Mouse (Mus musculus) frontal cortex, adult (tissue): ENCODE data around the gene Polr2e.
A peak's percentile ranks its signal among the peaks of the same experiment; 100 is the strongest.

ENCODE experiments used
- ATAC-seq: cut with Nextera tagmentation; 2 replicates; pipeline ENCODE4 v1.9.2; 2017; ENCODE audit warnings: mild to moderate bottlenecking, moderate library complexity, mixed read lengths; ENCODE audit not compliant: low TSS enrichment

Polr2e gene

DNA sequence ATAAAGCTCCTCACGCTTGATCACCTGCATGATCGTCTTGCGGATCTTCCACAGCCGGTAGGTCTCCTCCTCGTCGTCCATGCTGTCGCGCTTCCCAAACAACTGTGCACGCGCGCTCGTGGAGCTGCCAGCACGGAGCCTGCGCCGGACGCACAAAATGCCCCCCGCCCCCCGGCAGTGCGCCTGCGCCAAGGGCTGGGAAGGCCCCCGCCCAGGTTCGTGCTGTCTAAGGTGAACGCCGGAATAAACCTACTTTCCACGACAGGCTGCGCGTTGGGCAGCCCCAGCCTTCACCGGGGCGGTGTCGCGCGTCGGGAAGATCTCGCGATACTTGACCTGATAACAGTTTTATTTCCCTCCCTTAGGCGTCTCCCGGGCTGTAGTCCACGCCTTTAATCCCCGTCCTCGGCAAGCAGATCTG lies at the start of gene Polr2e:
Gene Polr2e, minus strand, starts transcription at position 237 of the 421 bp plus-strand sequence.
- peak; percentile 95 for ATAC-seq

DNA sequence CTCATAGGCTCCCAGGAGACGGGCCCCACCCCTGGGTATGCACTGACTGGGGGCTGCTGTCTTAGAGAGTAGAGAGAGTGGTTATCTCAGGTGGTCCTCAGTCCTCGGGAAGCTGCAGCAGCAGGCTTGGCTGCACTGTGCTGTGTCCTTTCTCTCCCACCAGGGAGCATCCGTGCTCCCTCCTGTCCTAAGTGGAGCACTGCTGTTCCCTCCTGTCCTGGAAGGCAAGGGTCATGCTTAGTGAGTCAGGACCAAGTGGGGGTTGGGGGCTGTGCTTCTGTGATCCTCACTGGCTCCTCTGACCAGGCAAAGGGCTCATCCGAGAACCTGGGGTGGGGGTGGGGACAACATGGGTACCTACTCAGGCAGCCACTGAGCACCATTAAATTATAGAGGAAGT lies 49.6 kb upstream of the Polr2e start:
- no peak for ATAC-seq

DNA sequence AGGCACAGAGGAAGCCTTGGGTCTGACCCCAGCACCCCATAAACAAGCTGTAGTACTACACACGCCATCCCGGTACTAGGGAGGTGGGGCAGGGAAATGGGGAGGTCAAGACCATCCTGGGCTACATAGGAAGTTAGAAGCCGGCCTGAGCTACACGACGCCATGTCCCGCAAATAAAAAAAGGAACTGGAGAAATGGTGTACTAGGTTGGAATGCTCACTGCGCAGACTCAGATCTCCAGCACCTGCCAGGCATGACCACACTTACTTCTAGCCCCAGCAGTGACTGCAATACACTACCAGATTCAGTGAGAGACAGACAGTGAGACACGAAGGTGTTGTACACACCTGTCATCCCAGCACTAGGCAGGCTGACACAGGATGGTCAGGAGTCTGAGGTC lies 47.9 kb upstream of the Polr2e start:
- no peak for ATAC-seq

DNA sequence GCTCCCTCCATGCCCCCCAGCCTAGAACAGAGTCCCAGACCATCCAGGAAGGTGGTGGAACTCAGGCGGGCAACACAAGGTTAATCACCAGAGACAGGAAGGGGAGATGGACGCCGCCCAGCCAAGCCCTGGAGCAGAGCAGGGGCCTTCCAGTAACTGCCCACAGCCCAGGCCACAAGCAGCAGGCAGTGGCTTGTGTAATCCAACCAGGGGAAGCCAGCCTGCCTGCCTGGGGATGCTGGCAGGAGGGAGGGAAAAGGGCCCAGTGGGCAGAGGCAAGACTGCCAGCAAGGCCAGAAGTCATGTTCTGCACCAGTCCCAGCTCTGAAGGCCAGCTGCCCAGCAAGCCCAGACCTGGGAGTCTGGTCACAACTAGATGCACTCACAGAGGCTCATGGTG lies 47.3 kb upstream of the Polr2e start:
- ATAC-seq, result no peak

DNA sequence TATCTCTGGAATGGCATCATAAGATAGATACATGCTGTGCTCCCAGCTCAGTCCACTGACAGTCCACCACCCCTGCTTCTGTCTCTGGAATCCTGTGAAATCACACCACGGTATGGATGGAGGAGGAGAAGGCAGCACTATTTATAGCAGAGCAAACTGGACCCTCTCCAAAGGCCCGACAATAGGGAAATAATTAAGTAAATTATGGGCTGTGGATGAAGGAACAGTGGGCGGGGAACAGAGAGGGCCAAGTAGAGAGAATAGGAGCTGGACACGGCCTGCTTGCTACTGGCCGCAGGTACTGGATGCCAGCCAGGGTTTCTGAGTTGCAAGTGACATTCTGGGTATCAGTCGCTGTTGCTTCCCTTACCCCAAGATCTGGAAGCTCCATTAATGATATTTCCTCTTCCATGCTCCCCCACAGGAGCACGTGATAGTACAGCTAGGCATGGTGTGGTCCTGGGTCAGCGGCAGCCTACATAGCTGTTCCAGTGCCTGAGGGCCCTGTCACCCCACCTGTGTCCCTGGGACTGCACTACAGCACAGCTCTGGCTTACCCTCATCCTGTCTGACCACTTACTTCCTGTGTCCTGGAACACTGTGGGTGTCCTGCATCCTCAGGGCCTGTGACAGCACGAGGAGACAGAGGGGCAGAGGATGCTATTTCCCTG lies 45.4 kb upstream of the Polr2e start:
- ATAC-seq, result peak; percentile 68

DNA sequence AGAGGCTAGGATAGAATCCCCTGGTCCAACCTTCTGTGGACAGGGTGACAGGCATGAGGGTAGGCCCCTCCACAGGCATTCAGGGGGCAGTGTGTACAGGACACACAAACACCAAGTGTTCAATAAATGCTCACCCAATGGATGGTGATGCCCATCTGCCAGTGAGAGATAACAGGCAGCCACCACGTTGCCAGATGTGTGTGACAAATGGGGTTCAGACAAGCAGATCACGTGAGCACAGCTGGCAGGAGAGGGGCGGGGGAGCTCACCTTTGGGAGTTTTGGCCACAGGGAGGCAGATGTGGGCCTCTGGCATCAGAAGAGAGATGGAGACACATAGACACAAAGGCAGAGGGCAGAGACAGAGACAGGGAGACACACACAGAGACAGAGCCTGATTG lies 41.5 kb upstream of the Polr2e start:
- ATAC-seq, result no peak

DNA sequence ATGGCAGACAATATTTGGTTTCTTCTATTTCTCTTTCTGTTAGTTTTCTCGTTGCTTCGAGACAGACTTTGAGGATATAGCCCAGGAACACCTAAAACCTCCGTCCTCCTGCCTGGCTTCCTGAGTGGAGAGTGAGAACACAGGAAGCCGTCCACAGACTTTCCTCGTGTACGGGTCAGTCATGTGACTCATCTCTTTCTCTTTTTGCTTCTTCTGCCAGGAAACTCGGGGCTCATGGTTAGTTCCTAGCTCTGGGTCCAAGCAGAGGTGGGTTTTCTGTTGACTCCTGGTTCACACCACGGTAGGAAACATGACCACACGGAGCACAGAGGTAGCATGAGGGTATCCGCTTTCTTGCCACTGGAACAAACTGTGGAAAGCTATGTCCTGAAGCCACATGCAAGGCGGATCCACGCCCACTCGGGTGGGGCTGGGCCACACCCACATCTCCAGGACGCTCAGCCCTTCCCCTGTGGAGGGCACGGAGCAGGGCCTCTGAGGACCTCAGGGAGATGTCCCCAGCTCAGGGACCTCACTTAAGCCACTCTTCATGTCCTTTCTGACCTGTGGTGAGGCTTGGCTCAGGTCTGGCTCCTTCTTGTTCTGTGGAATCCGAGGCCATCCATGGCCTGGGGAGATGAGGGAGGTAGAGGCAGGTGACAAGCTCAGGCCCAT lies 40.9 kb upstream of the Polr2e start:
- no peak for ATAC-seq

DNA sequence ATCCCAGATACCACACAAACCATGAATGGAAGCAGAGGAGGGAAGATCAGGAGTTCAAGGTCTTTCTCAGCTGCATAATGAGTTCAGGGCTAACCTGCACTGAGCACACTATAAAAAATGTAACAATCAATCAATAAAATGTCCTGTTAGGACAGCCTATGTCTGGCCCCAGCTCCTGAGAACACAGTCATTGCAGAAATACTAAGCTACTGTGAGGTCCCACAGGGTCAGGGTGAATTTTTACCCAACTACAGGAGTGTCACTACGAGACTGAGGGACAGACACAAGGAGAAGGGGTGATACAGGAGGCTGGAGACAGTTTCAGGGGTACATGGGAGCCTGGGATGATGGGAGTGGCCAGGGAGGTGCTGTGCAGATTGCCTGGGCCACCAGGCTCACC lies 38.8 kb upstream of the Polr2e start:
- no peak for ATAC-seq

DNA sequence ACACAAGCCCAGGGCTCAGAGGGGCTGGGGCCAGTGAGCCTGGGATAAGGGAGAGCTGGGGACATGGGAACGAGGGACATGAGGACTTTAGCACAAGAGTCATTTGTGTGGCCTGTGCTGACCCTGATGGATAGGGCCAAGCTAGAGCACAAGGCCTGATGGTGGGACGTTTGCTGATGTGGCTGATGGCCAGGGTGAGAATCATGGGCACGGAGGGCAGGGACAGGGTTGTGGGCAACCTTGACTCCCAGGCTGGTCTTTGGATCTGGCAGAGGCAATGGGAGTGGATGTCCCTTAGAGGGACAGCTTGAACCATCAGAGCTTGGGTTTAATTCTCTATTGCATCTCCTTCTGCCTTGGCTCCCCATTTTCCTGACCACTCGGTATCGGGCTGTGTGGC lies 37.7 kb upstream of the Polr2e start:
- ATAC-seq, result no peak

DNA sequence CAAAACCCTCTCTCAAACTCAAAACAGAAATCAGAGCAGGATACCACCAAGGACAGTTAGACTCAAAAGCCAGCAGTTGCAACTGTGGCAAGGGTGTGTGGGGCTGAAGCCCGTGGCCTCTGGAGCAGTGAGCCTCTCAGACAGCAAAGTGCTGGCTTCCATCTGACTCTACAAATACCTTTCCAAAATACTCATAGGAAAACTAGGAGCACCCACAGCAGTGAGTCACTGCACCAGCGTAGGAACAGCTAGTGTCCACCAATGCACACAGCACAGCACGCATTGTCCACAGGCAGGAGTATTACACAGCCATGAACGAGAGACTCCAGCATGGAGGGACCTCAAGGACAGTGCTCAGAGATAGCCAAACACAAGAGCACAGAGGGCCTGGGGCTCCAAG lies 36.8 kb upstream of the Polr2e start:
- ATAC-seq, result no peak

DNA sequence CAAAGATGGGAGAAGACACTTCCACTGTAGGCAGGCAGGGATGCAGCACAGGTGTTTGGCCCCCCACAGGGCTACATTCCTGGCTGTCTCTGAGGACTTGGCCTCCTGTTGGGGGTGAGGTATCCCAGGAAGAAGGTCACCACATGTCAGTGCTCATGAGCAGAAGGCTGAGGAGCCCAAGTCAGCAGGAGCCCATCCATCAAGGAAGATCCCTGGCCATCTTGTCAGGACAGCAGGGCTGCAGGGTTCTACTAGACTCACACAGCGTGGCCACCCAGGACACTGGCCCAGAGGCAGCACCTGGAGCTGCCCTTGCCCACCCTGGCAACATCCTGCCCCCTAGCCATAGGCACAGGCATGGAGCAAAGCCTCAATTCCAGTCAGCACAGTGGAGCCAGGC lies 36.3 kb upstream of the Polr2e start:
- ATAC-seq, result no peak

DNA sequence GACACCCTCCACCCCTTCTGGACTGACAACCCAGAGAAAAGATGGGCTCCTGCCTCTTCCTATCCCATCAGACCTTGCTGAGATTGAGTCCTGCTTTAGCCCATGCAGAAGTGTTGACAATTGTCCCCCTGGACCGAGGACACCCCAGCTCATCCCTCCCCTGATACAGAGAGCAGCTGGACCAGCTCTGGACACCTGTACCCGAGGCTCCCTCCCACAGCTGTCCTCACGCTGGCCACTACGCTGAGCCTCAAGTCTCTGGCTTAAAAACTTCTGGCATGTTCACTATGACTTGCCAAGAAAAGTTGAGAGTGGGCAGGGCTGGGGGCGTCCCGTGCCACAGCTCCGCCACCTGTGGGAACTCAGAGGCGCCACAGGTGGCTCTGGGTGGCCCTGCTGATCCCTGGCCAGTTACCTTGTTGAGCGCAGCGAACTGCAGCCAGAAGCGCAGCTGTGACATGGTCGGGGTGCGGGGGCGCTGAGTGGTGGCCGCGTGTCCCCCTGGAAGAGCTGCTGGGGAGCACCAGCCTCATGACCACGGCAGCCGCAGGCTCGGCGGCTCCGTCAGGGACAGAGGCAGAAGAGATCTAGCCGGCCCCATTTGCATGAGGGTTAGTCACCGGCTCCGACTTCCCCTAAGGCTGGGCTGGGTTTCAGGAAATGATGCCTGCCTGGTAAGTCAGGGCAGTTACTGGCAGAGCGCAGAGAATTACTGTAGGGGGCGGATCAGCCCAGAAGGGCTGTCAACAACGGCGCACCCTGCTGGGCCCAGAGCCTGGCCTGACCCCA lies 35.4 kb upstream of the Polr2e start:
- peak; percentile 53; the same call in 1 of the 2 replicates for ATAC-seq

DNA sequence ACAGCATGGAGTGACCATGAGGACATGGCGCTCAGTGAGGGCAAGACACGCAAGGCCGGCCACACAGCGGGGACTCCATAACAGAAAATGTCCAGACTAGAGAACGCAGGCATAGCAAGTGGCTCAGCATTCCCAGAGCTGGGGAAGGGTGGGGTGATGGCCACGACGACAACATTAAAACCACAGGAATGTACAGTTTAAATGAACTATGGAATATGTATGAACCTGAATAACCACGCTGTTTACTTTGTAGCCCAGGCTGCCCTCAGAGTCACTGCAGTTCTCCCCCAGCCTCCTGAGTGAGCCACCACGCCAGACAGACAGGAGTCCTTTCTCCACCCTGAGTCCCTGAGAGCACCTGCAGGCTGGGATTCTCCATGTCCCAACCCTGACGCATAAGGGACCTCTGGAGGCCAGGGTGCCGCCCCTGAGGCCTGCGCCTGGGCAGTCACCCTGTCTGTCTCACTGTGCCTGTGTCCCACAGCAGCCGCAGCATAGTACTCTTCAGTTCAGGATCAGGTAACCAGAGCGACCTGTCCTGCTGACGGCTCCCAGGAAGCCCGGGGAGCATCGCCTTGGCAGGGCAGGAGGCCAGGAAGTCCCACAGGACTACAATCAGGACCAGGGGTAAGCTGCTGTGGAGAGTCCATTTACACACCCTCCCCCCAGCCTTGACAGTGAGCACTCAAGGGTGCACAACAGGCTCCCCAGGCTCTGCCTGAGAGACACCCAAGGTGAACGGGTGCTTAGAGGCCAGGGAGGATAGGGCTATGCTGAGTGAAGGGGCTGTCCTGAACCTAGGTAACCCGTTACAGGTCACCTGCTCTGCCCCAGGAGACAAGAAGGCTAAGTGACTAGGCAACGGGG lies 33.3 kb upstream of the Polr2e start:
- no peak for ATAC-seq

DNA sequence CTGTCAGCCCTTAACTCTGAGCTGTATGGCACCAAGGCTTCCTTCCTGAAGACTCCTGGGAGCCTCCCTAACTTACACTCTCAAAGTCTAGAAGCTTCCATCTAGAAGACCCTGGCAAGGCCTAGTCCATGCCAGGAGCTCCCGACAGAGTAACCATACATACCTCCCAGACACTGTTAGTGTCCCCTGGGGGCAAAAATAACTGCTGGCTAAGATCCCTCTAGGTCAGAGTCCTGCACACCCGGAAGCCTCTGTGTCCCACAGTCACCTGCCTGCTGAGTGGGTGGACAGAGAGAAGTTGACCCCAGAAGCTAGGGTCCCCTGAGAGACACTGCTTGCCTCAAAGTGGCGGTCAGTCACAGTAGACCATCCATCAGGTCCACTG lies 31.9 kb upstream of the Polr2e start:
- no peak for ATAC-seq

DNA sequence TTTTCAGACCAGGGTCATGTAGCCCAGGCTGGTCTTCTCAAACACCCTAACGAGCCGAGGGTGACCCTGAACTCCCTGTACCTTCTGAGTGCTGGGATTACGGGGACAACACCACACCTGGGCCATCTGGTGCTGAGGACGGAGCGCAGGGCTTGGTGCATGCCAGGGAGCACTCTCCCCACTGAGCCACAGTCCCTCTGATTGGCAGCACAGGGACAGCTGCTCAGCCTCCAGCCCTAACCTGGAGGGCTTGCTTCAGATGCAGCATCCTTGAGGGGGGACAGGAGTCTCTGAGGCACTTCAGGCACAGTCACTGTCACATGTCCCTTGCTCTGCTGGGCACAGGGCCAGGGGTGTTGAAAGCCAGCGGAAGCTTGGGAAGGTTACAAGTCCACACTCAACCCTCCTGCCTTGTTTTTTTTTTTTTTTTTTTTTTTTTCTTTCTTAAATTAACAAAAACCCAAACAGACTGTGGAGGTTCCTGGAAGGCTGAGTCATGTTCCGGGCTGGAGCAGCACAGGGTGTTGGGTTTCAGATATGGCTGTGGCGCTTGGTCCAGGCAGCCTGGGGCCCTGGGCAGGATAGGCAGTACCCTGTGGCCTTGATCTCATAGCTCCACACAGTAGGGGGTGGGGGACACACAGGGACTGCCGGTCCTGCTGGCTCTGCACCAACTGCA lies 31.4 kb upstream of the Polr2e start:
- ATAC-seq, result peak; percentile 68

DNA sequence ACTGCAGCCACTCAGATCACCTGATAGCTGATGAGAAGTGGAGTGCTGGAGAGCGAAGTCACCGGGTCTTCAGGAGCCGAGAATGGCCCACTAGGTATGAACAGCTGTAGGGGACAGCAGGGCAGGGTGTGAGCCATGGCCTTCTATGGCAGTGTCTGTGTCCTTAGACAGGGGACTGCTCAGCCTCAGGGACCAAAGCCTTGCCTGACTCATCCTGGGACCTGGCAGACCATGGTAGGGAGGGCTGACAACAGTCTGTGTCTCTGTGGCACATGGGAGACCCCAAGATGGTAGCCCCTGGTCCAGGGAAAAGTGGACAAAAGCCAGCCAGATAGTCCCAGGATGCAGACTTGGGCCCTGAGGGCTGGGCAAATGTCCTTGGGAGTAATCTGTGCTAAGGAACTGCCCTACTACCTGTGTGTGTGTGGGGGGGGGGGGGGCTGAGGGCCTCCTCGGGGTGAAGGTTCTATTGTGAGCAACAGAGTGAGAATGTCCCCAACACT lies 30.4 kb upstream of the Polr2e start:
- ATAC-seq, result no peak

DNA sequence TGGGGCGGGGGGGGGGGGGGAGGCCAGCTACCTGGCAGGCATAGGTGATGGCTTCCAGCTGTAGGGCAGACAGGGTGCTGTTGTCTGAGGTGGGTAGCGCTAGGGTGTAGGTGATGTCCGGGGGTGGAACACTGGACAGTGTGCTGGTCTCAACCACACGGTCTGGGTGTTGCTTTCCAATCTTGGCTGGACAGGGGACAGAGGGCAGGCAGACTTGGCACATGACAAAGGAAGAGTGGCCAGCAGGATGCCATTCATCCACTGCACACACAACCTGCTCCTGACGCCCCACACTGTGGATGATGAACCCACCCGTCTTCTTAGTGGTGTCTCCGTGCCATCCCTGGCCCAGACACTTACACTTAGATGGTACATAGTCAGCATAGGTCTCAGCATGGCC lies 29.7 kb upstream of the Polr2e start:
- no peak for ATAC-seq

DNA sequence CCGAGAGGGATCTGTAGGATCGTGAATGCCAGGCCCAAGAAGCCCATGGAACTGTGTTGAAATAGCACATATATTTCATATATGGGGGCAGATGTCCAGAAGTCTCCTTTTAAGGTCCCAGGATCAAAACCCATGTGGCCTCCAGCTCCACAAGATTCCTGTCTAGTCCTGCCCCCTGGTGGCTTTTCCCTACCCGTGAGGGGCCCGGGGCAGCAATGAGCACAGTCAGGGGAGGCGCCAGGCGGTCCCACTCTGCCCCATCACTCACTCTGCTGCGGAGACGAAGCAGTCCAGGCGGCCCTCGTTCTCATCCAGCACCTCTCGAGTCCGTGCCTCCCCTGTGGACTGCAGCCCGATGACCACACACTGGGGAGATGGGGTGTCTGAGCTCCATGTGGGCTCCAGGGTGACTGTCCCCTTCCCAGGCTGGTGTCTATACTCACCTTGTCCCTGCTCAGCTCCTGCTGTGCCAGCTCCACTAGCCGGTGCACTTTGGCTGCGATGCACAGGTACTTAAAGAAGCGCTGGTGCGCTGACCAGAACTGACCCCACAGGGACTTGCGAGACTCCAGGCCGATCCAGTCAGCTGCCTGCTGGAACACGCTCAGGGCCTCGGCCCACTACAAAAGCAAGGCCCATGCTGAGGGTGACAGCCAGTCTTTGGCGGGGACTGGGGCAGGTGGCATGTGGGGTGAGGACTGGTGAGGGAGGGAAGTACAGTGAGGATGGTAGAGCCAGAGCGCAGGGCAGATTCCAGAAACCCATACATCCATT lies 24.5 kb upstream of the Polr2e start:
- ATAC-seq, result no peak

DNA sequence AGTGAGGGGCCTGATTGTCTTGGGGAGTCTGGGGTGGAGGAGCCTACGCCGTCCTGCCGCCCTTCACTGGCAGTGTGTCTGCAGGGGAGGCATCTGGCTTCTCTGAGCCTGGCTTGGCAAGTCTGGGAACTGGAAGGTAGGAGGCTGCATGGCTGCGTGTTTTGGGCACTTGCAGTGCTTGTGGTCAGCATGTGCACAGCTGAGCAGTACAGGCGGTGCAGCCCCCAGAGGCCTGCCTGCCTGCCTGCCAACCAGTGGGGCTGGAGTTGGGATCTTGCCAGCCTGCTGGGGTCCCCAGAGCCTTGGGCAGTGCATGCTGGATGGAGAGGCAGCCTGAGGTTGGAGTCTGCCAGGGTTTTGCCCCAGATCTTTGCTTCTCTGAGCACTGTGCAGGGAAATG lies 23.5 kb upstream of the Polr2e start:
- ATAC-seq, result peak; percentile 54; the same call in 1 of the 2 replicates

DNA sequence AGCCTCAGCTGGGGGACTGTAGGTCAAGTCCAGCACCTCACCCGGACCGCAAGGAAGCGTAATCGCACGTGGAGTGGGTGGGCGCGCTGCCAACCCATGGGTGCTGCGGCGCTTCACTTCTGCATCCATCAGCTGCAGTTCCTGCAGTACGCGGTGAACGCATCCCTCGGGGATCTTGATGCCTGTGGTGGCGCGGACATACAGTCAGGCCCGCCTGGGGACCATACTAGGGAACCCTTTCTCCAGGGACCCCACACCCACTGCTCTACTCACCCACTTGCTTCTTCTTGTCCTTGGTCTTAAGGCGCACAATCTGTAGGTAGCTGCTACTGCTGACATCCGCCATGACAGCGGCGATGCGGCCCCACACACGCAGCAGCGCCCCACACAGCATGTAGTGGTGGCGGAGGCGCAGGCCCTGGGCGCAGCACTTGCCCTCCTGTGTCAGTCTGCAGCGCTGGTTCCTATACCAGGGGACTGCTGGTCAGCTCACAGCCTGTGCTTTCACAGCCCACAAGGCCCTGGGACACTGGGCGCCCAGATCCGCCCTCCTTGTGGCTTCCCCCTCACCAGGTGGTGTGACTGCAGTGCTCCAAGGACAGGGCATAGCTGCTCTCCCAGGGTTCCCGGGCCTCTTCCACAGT lies 18.2 kb upstream of the Polr2e start:
- ATAC-seq, result no peak
